Mouse (Mus musculus) heart, postnatal 0 days (tissue): ENCODE measurements around the gene Gadd45gip1. TPM values are rescaled to one million over a fixed set of nuclear protein-coding genes. Genes with fewer than 3 reads are reported as not detected.

Experiments
- ATAC-seq: fragments of 200-750 bp; cut with Nextera tagmentation; 2 replicates; pipeline ENCODE4 v1.8.0; 2017; ENCODE audit warnings: low read depth, moderate number of reproducible peaks, moderate library complexity; ENCODE audit not compliant: insufficient read depth
- DNase-seq: peaks from one replicate; pipeline ENCODE4 v3.0.0-alpha.2; 2016; ENCODE audit warnings: low spot score
- H3K27ac ChIP-seq: fragments of 300-500 bp; sonication (generic); 2 replicates; pipeline ENCODE4 v1.5.1; 2014; ENCODE audit warnings: low read depth, mild to moderate bottlenecking
- H3K27me3 ChIP-seq: fragments of 300-500 bp; sonication (generic); 2 replicates; pipeline ENCODE4 v1.6.1; 2014; ENCODE audit warnings: low read length, mixed read lengths; ENCODE audit not compliant: control insufficient read depth, insufficient read depth
- H3K36me3 ChIP-seq: fragments of 300-500 bp; sonication (generic); replicated peaks from 2 replicates; pipeline ENCODE4 v1.6.1; 2014; ENCODE audit warnings: low read length, mixed read lengths; ENCODE audit not compliant: control insufficient read depth, insufficient read depth
- H3K4me1 ChIP-seq: fragments of 300-500 bp; sonication (generic); 2 replicates; pipeline ENCODE4 v1.6.1; 2014; ENCODE audit warnings: antibody characterized with exemption; ENCODE audit not compliant: control insufficient read depth, insufficient read depth
- H3K4me2 ChIP-seq: fragments of 300-500 bp; sonication (generic); 2 replicates; pipeline ENCODE4 v1.6.1; 2014; ENCODE audit warnings: low read depth, mild to moderate bottlenecking, low read length, moderate library complexity
- H3K4me3 ChIP-seq: fragments of 300-500 bp; sonication (generic); 2 replicates; pipeline ENCODE4 v1.5.1; 2014; ENCODE audit warnings: low read depth, low read length
- H3K9ac ChIP-seq: fragments of 300-500 bp; sonication (generic); replicated peaks from 2 replicates; pipeline ENCODE4 v1.6.1; 2014; ENCODE audit warnings: low read depth, low read length, mixed read lengths
- H3K9me3 ChIP-seq: fragments of 300-500 bp; sonication (generic); replicated peaks from 2 replicates; pipeline ENCODE4 v1.6.1; 2016; ENCODE audit warnings: low read length; ENCODE audit not compliant: control insufficient read depth
- CTCF ChIP-seq: IDR thresholded peaks from 2 replicates; pipeline ENCODE4 v1.5.1; 2016; ENCODE audit warnings: antibody characterized with exemption, control low read depth, low read depth
- EP300 ChIP-seq: IDR thresholded peaks from 2 replicates; pipeline ENCODE4 v1.6.1; 2016; ENCODE audit warnings: antibody characterized with exemption, low read depth
- WGBS: fragments of 180-500 bp; shearing (Covaris S2); extraction: QIAGEN DNeasy Blood & Tissue Kit; methylation state at CpG from one replicate; pipeline ENCODE4 v1.1.7; 2014; 5-methylcytosine and 5-hydroxymethylcytosine counted together
- polyA plus RNA-seq: library from polyadenylated mRNA; unstranded; fragments of >200 nt; fragmentation: Nextera tagmentation; extraction: Ambion mirVana; gene quantifications from 2 replicates; pipeline ENCODE4 v1.2.1, GENCODE M21; 2015
- total RNA-seq: library from RNA; depleted of rRNA; stranded (reverse); fragments of >200 nt; gene quantifications from 2 replicates; pipeline ENCODE4 v1.2.3, GENCODE M21; 2014; ENCODE audit warnings: low replicate concordance

Gadd45gip1 gene
- total and polyA plus RNA-seq, 2 experiments from 2014 or later: 49.8 to 50.0 TPM

- Histone ChIP-seq H3K27ac (peak overlapping the region; percentile 67), H3K9ac (no peak overlapping the region), H3K4me1 (peaks cover 17% of the 10 kb centered on the region; the same call in 1 of the 2 replicates), H3K4me3 (peak overlapping the region; percentile 54), H3K9me3 (no peaks in the 10 kb centered on the region), H3K27me3 (no peaks in the 10 kb centered on the region), H3K4me2 (peak overlapping the region; percentile 62), H3K36me3 (peaks cover 25% of the 10 kb centered on the region)
- ATAC-seq: no peak
- WGBS: 37% methylated on average over 6 of the region's 6 CpGs
- no peak for DNase-seq
- no peak for TF ChIP-seq EP300
- TF ChIP-seq CTCF: no peak
Measured at GRCm38 (mm10) chr8:84847684-84848435, 16.5 kb downstream of the Gadd45gip1 start.

GRCm38 (mm10) chr8:84856434-84856833 is 25.1 kb downstream of the Gadd45gip1 start:
- ATAC-seq (no peak), DNase-seq (no peak)
- no peak overlapping the region for H3K27ac ChIP-seq
- H3K4me2 ChIP-seq: no peak overlapping the region
- H3K9ac ChIP-seq: no peak overlapping the region
- H3K27me3 ChIP-seq: no peaks in the 10 kb centered on the region
- no peak for TF ChIP-seq CTCF
- TF ChIP-seq EP300: no peak
- peak overlapping the region; percentile 96; the same call in 1 of the 2 replicates for H3K4me3 ChIP-seq
- 82% methylated on average over 3 of the region's 3 CpGs for WGBS
- H3K9me3 ChIP-seq: no peaks in the 10 kb centered on the region
- H3K36me3 ChIP-seq: peaks cover 19% of the 10 kb centered on the region
- H3K4me1 ChIP-seq: peaks cover 12% of the 10 kb centered on the region

GRCm38 (mm10) chr8:84856864-84857441 is 25.6 kb downstream of the Gadd45gip1 start, which contains the start of gene Farsa:
Farsa (plus strand) TSS chr8:84856989.
- Histone ChIP-seq H3K27me3 (no peaks in the 10 kb centered on the region), H3K36me3 (peaks cover 24% of the 10 kb centered on the region), H3K4me3 (peak within 1 kb of the TSS; percentile 96), H3K9me3 (no peaks in the 10 kb centered on the region), H3K27ac (peak within 1 kb of the TSS; percentile 90), H3K4me2 (peak within 1 kb of the TSS; percentile 94), H3K9ac (peak within 1 kb of the TSS; percentile 92), H3K4me1 (peaks cover 12% of the 10 kb centered on the region)
- ATAC-seq (peak; percentile 98), DNase-seq (peak; percentile 90)
- under 1% methylated on average over 39 of the region's 39 CpGs for WGBS
- no peak for TF ChIP-seq EP300
- no peak for TF ChIP-seq CTCF

GRCm38 (mm10) chr8:84871376-84872308 is 40.3 kb downstream of the Gadd45gip1 start, which contains the start of gene Syce2:
Syce2 (plus strand) TSS chr8:84872111.
- DNase-seq (peak; percentile 38), ATAC-seq (peak; percentile 80)
- Histone ChIP-seq H3K4me3 (peak within 1 kb of the TSS; percentile 43), H3K9ac (peak within 1 kb of the TSS; percentile 27; the same call in 1 of the 2 replicates), H3K4me1 (peaks cover 7% of the 10 kb centered on the region), H3K9me3 (no peaks in the 10 kb centered on the region), H3K4me2 (peak within 1 kb of the TSS; percentile 77), H3K27ac (no peak within 1 kb of the TSS), H3K27me3 (no peaks in the 10 kb centered on the region), H3K36me3 (peaks cover 26% of the 10 kb centered on the region)
- TF ChIP-seq CTCF (peak; percentile 35; the same call in 1 of the 2 replicates), EP300 (no peak)
- WGBS: 13% methylated on average over 44 of the region's 46 CpGs
